Mouse (Mus musculus) adipose tissue, adult 10 weeks (tissue): ENCODE data around the gene Rchy1. TPM values are rescaled to one million over a fixed set of nuclear protein-coding genes. Genes with fewer than 3 reads are reported as not detected.

Source experiments
- polyA plus RNA-seq: library from polyadenylated mRNA; stranded (reverse); fragments of 350-450 nt; fragmentation: Illumina TruSeq; extraction: RNeasy Lipid Tissue Mini Kit (QIAGEN cat#74804); gene quantifications from one replicate; pipeline ENCODE4 v1.2.3, GENCODE M21; 2014; ENCODE audit warnings: low read depth, low replicate concordance

Gene Rchy1
- polyA plus RNA-seq: 50.4 TPM

GRCm38 (mm10) chr5:91962639-91963440 is at the start of gene Rchy1:
TSS of gene Rchy1 (minus strand) at chr5:91963068.

DNA sequence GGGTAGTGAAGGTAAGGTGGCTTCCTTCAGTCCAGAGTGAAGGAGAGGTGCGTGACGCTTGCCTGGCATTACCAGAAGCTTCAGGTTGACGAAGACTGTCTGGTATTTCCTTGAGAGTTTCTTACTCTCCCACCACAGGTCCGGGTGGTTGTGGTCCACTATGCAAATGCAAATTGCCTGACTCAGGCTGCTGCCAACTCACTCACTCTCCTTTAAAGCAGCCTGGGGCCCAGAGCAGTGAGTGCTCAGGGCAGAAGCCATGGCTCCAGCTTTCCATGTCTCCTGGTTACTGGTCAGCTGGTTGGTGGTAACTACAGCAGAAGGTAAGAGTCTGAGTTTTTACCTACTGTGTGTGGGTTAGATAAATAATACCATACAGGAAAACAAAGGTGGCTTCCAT is 24.4 kb upstream of the Rchy1 start, which contains the start of gene Odaph:
Gene Odaph (plus strand): TSS at position 240 of the 400 bp plus-strand sequence.

Other genes starting within 250 kb of the Rchy1 start
- not detected for gene Odaph, start 24.4 kb upstream of the Rchy1 start, polyA plus RNA-seq
- 12.0 TPM for gene Cdkl2, start 80.8 kb upstream of the Rchy1 start, polyA plus RNA-seq
- 92.9 TPM for gene G3bp2, start 120.7 kb upstream of the Rchy1 start, polyA plus RNA-seq
- 93.0 TPM for gene Uso1, start 174.9 kb upstream of the Rchy1 start, polyA plus RNA-seq